Comparison of ENCODE assay signal across 17 mouse cellular contexts in the genomic region with DNA sequence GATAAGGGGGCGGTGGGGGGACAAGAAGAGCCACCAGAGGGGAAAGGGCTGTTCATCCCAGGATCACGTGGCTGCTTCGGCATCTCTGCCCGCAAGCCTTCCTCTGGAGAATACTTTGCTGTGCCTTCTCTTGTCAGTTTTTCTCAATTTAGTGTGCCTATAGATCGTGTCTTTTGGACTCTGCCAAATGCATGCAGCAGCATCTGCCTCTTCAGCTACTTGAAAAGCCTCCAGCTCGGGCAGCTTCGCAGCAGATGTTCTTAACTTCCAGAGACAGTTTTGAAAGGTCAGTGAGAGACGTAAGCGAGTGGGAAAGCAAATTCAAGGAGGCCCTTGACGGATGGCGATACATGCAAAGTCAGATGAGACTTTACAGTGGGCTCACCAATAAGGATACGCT.
DNase-seq lines count a peak whose midpoint lies in the region; ATAC-seq lines count a peak whose summit lies in the region.
"Had no signal": no experiment of that assay in that cellular context is flagged by ENCODE, and none has a peak within 500 bp of the region (broad histone marks: within the 10 kb centered on the region; RNA-seq: fewer than 3 reads in every experiment).

No protein-coding gene starts in this region.

- ATAC-seq in erythroblast, adult 5-6 weeks (replicated peaks; ENCODE audit: low FRiP score, poor library complexity, severe bottlenecking) = no peak
- ATAC-seq: forebrain, embryonic 16.5 days; liver, embryonic 12.5 days had no signal

- peak; percentile 43 for DNase-seq in heart, adult 11 months
- DNase-seq in heart, adult 8-10 months (ENCODE audit: low spot score) = no peak
- DNase-seq in right cerebral cortex, adult 18-20 months = peak; percentile 39
- no peak for DNase-seq in right cerebral cortex, postnatal 14 days
- peak; percentile 63 for DNase-seq in layer of hippocampus, adult 9-11 months
- DNase-seq in thymus, postnatal 25 days = no peak
- DNase-seq: adrenal gland, postnatal 25 days; B cell, adult 2 months; cerebellum, adult 8-10 months; gastrocnemius, postnatal 14 days; kidney, adult 18-20 months; lung, adult 2 months; lung, postnatal 4 days; thymus, adult 2 months had no signal

Comparison
In these comparisons a context has a peak if more than half of its experiments do, and no peak if none do; other contexts are left out.
1. DNase-seq: peak in heart, adult 11 months (single experiment), right cerebral cortex, adult 18-20 months (single experiment) and layer of hippocampus, adult 9-11 months (single experiment); none in heart, adult 8-10 months (single experiment), right cerebral cortex, postnatal 14 days (single experiment) and thymus, postnatal 25 days (single experiment).